Mouse (Mus musculus) ES-Bruce4 (cell line): ENCODE results near the gene Tmem215.

ENCODE experiments used
- CTCF ChIP-seq: IDR thresholded peaks from one replicate; pipeline ENCODE4 v1.8.1; 2011; ENCODE audit warnings: low read depth, low read length
- EP300 ChIP-seq: IDR thresholded peaks from 2 replicates; pipeline ENCODE4 v1.6.1; 2011; ENCODE audit warnings: low read depth, low read length; ENCODE audit not compliant: insufficient read depth
- POLR2A ChIP-seq: IDR thresholded peaks from one replicate; pipeline ENCODE4 v1.8.1; 2011; ENCODE audit warnings: low read length; ENCODE audit not compliant: insufficient read depth

DNA sequence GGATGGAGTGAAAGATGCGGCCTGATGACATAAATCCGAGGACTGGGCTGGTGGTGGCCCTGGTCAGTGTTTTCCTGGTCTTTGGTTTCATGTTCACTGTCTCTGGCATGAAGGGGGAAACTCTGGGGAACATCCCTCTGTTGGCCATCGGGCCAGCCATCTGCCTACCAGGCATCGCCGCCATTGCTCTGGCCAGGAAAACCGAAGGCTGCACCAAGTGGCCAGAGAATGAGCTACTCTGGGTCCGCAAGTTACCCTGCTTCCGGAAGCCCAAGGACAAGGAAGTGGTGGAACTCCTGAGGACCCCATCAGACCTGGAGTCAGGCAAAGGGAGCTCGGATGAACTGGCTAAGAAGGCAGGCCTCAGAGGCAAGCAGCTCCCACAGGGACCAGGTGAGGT, 1.9 kb downstream of the Tmem215 start:
- TF ChIP-seq POLR2A (no peak), EP300 (no peak), CTCF (no peak)
